Mouse (Mus musculus) embryonic facial prominence, embryonic 12.5 days (tissue): ENCODE measurements at regions not wholly inside any gene's neighbourhood (a gene's known extent, or its start where the extent isn't known, plus 50 kb on each side); places are given as distances from the start of the nearest gene placed in this dataset.

Source experiments
- microRNA-seq: library from miRNA; unstranded; fragments of <30 nt; microRNA quantifications from one replicate; pipeline ENCODE4, GENCODE M21; 2017

Small RNA genes in the stretch of these regions (microRNA-seq; reads per million reads assigned to microRNA genes)
- gene Mir7j = 96.9 reads per million, percentile 50 among the genes with 10 or more reads in this experiment
